Mouse (Mus musculus) urinary bladder, postnatal 4 days (tissue): ENCODE measurements around the gene Olfr672.
"Not testable (repeated sequence)": the region's sequence is repeated elsewhere in the genome, so short reads cannot be mapped to it uniquely, and the experiment has no call there.

ENCODE experiments used
- DNase-seq, 2 experiments: peaks; one replicate each; pipeline ENCODE4 v3.0.0; 2021 to 2022; ENCODE audit warnings: low spot score in 2 of 2

Olfr672 gene

DNA sequence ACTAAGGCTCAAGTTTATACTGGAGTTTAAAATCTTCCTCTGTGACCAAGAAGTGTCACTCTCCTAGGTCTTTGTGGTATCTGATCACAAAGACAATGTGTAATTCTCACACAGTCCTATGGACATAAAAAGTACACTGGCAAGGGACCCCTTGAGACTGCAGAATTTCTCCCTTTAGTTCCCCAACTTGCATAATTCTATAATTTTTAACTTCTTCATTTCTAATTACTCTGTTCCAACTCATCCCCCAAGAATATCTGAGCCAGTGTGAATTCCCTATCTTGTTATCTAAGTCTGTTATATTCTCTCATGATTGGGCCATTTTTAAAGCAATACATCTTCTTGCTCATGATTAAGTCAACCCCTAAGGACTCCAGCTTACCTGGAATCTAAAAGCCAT is at the start of gene Olfr672:
Olfr672 (minus strand) TSS at position 101 of the 400 bp plus-strand sequence.
- DNase-seq, result no peak

DNA sequence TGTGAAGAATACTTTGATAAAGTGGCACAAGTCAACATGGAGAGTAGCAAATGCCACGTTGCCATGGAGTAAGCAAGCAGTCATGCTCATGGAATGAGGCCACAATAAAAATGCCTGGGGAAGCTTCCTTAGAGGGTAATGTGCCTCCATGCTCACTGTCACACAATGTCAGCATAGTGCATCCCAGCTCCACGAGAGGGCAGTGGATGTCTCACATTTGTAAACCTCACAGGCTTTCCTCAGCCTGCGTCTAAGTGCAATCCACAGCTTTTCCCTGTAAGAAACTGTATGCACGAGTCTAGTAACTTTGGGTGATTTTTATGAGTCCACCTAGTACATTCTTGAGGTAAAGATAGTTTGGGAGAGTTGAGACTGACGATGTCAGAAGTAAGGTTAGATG is 32.0 kb upstream of the Olfr672 start:
- DNase-seq, result not testable (repeated sequence)

DNA sequence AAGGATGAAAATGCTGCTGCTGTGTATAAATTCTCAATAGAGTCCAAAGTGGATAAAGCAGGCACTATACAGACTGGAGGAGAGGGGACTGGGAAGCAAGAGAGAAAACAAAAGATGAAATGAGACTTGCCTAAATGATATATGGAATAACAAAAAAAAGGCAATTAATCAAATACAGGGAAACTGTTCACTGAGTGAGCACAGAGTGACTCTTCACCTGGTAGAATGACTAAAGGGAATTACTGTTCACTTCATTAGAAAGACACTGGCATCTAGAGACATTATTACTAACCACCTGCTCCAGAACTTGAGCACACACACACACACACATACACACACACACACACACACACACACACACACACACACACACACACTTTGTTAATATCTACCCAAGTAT is 30.6 kb upstream of the Olfr672 start, which contains the start of gene Olfr676:
Olfr676 (plus strand) TSS at position 301 of the 400 bp plus-strand sequence.
- no peak for DNase-seq

DNA sequence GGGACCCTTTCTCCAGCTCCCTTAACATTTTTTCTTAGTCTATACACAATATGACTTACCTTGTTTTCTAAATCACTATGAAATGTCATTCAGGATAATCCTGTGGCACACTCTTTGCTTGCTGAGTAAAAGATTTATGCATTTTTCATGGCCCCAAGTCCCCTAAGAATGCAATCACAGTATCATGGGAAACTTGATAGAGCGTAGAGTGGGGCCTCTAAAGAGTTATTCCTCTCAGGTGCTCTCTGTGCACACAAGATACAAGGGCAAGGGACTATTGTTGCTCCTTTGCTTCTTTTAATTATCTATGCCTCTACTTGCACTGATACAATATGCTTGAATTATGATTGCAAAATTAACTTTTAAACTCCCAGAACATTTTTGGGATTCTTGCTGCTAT is 26.5 kb upstream of the Olfr672 start, which contains the start of gene Olfr675:
Olfr675 (minus strand) TSS at position 101 of the 400 bp plus-strand sequence.
- DNase-seq, result no peak

DNA sequence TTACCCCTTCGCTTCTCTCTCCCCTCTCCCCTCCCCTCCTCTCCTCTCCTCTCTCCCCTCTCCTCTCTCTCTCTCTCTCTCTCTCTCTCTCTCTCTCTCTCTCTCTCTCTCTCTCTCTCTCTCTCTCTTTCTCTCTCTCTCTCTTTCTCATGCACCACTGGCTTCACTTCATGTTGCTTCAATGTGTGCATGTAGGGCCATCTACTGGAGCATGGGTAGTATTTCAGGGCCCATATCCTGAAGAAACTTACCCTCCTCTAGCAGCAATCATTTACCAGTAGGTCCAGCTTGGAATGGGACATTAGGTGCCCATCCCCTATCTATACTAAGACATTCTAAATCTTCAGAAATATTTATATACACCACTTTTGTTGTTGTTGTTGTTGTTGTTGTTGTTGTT is 20.7 kb upstream of the Olfr672 start:
- DNase-seq, result no peak

DNA sequence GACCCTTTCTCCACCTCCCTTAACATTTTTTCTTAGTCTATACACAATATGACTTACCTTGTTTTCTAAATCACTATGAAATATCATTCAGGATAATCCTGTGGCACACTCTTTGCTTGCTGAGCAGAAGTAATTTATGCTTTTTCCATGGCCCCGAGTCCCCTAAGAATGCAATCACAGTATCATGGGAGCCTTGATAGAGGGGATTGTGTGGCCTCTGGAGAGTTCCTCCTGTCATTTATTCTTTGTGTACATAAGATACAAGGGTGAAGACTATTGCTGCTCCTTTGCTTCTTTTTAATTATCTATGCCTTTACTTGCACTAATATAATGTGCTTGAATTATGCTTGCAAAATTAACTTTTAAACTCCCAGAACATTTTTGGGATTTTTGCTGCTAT is 22.8 kb downstream of the Olfr672 start, which contains the start of gene Olfr671:
Olfr671 (minus strand) TSS at position 101 of the 400 bp plus-strand sequence.
- no peak for DNase-seq

DNA sequence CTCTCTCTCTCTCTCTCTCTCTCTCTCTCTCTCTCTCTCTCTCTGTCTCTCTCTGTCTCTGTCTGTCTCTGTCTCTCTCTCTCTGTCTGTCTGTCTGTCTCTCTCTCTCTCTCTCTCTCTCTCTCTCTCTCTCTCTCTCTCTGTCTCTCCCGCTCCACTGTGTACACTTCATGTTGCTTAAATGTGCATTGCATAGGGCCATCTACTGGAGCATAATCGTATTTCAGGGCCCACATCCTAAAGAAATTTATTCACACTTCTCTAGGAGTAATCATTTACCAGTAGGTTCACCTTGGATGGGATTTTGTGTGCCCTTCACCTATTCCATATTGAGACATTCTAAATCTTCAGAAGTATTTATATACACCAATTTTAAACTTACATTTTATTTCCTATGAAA is 29.3 kb downstream of the Olfr672 start:
- not testable (repeated sequence) for DNase-seq

DNA sequence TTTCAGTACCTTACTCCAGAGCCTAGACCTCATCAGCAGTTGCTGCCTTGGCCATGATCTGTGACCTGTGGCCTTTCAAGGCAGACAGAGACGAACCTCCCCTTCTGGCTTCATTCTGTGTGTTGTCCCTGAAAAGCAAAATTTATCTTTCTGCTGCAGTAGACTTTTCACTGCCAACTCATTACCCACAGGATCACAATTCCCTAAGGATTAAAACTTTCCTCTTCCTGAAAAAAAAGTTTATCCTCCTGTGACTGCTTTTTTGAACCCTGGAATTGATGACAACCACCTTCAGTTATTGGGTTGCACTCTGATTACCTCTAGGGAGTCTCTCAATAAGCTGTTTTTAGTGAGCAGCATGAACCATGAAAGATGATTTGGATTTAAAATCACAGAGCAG is 39.3 kb downstream of the Olfr672 start, which contains the start of gene Olfr670:
Olfr670 (minus strand) TSS at position 101 of the 400 bp plus-strand sequence.
- DNase-seq, result no peak

DNA sequence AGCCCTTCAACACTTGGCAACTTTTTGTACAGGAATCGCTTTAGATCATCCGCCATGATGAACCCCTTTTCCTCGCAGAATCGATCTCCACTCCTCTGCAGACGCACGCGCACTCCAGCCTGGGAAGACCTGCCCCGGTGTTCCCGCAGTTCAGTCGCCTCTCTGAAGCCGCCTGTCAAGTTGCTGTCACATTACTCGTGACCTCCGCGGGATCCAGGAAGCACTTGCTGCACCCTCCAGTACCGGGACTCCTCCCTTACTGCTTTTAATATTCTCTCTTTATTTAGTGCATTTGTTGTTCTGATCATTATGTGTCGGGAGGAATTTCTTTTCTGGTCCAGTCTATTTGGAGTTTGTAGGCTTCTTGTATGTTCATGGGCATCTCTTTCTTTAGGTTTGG is 51.6 kb downstream of the Olfr672 start:
- not testable (repeated sequence) for DNase-seq
